ENCODE assay signal across 9 mouse cellular contexts in genomic region chr19:47882151-47882881, GRCm38 (mm10). TPM values are rescaled to one million over a fixed set of nuclear protein-coding genes. Genes with fewer than 3 reads are reported as not detected.
DNase-seq lines count a peak whose midpoint lies in the region; ATAC-seq and TF ChIP-seq lines count a peak whose summit lies in the region.
"Had no signal": no experiment of that assay in that cellular context is flagged by ENCODE, and none has a peak within 500 bp of the region (broad histone marks: within the 10 kb centered on the region; RNA-seq: fewer than 3 reads in every experiment).

No protein-coding gene starts in this region.

- ATAC-seq in forebrain, embryonic 11.5 days (replicated peaks; ENCODE audit: low FRiP score), result peak; percentile 80

- peak; percentile 66 for DNase-seq in c-Kit-negative CD71-positive TER-119-positive erythroid progenitor cells, embryonic 14.5 days (ENCODE audit: low read depth, low spot score)
- peak; percentile 95 for DNase-seq in forebrain, embryonic 11.5 days (ENCODE audit: low spot score)
- DNase-seq in heart, postnatal 36 days, result peak; percentile 85 to 86
- peak; percentile 80 for DNase-seq in layer of hippocampus, adult 11-12 months (ENCODE audit: low spot score)
- peak; percentile 79 for DNase-seq in lung, adult 2 months
- peak; percentile 31 for DNase-seq in ovary, adult 18-20 months (ENCODE audit: low spot score)
- DNase-seq in thymus, adult 18-20 months, result peak; percentile 58 to 70

- H3K4me1 ChIP-seq in E14TG2a.4 (replicated peaks; ENCODE audit: low read depth, low read length), result peaks cover 12% of the 10 kb centered on the region; the same call in 1 of the 2 replicates
- H3K4me1 ChIP-seq in forebrain, embryonic 11.5 days (replicated peaks; ENCODE audit: control insufficient read depth, insufficient read depth, low read length), result no peaks in the 10 kb centered on the region
- H3K4me1 ChIP-seq in lung, adult 2 months (ENCODE audit: control insufficient read depth, insufficient read depth, low read length), result peaks cover 3% of the 10 kb centered on the region

- H3K4me2 ChIP-seq in forebrain, embryonic 11.5 days (ENCODE audit: low read depth, low read length, severe bottlenecking), result no peak overlapping the region
- H3K4me2 ChIP-seq: heart, embryonic 13.5 days had no signal

- WGBS in forebrain, embryonic 11.5 days, result 29% methylated on average over 11 of the region's 11 CpGs
- WGBS in lung, adult 2 months, result 19% methylated on average over 11 of the region's 11 CpGs

- H3K27me3 ChIP-seq in E14TG2a.4 (ENCODE audit: insufficient read depth, low read length), result peaks cover 14% of the 10 kb centered on the region; the same call in 1 of the 2 replicates
- no peaks in the 10 kb centered on the region for H3K27me3 ChIP-seq in forebrain, embryonic 11.5 days (ENCODE audit: control insufficient read depth, insufficient read depth, low read length)
- H3K27me3 ChIP-seq: heart, embryonic 13.5 days had no signal

- peak; percentile 95 for TF ChIP-seq CTCF in E14TG2a.4 (conservative IDR thresholded peaks at IDR 0.05; ENCODE audit: low read length)
- peak; percentile 100 for TF ChIP-seq CTCF in lung, adult 2 months (IDR thresholded peaks at IDR 0.05; ENCODE audit: insufficient read depth, low read length)

- H3K27ac ChIP-seq in forebrain, embryonic 11.5 days (ENCODE audit: low read depth, low read length), result no peak overlapping the region
- H3K27ac ChIP-seq: heart, embryonic 13.5 days had no signal

- no peaks in the 10 kb centered on the region for H3K9me3 ChIP-seq in E14TG2a.4 (ENCODE audit: low read length)
- H3K9me3 ChIP-seq in forebrain, embryonic 11.5 days (ENCODE audit: control insufficient read depth, low read length), result no peaks in the 10 kb centered on the region
- H3K9me3 ChIP-seq: heart, embryonic 13.5 days had no signal

- H3K36me3 ChIP-seq in E14TG2a.4 (ENCODE audit: insufficient read depth, low read length), result no peaks in the 10 kb centered on the region
- no peaks in the 10 kb centered on the region for H3K36me3 ChIP-seq in forebrain, embryonic 11.5 days (ENCODE audit: control insufficient read depth, insufficient read depth, low read length)
- H3K36me3 ChIP-seq: heart, embryonic 13.5 days had no signal

- no peak overlapping the region for H3K4me3 ChIP-seq in E14TG2a.4 (replicated peaks; ENCODE audit: low read length)
- no peak overlapping the region for H3K4me3 ChIP-seq in forebrain, embryonic 11.5 days (ENCODE audit: low read depth, low read length)
- no peak overlapping the region for H3K4me3 ChIP-seq in lung, adult 2 months (replicated peaks; ENCODE audit: extremely low read depth, low read depth, low read length)
- H3K4me3 ChIP-seq: heart, embryonic 13.5 days had no signal

- intact Hi-C loops in heart, postnatal 36 days (cut with DNase I), result loop anchor here (1.0 kb wide), 1 partner anchor 50 kb away; no protein-coding TSS in a partner anchor

- H3K9ac ChIP-seq in forebrain, embryonic 11.5 days (ENCODE audit: low read length), result no peak overlapping the region

- TF ChIP-seq POLR2A in lung, adult 2 months (IDR thresholded peaks at IDR 0.05; ENCODE audit: borderline replicate concordance, extremely low read depth, low read depth, low read length), result no peak

RNA-seq across cellular contexts. Expression of gene Gsto2, which starts 17.0 kb away (rescaled TPM):
- 0.76 and 1.1 TPM in 2 replicates for polyA plus RNA-seq in forebrain, embryonic 11.5 days (2014; fragmentation: Nextera tagmentation; extraction: Ambion mirVana)
- 1 to 10 TPM; 2.1 to 2.3 TPM for total RNA-seq in heart, postnatal 36 days (2021)
- polyA plus RNA-seq in lung, adult 2 months (2012; rRNA removed), result 1.1 and 1.5 TPM in 2 replicates

RNA-seq across cellular contexts. Expression of gene Gsto1, which starts 27.5 kb away (rescaled TPM):
- 75.1 and 83.2 TPM in 2 replicates for polyA plus RNA-seq in forebrain, embryonic 11.5 days (2014; fragmentation: Nextera tagmentation; extraction: Ambion mirVana)
- total RNA-seq in heart, postnatal 36 days (2021), result 100 to 1,000 TPM; 171 to 196 TPM
- polyA plus RNA-seq in lung, adult 2 months (2012; rRNA removed), result 101 and 155 TPM in 2 replicates

RNA-seq across cellular contexts. Expression of gene Cfap43, which starts 36.8 kb away (rescaled TPM):
- polyA plus RNA-seq in forebrain, embryonic 11.5 days (2014; fragmentation: Nextera tagmentation; extraction: Ambion mirVana), result 0.04 and 0.15 TPM in 2 replicates
- total RNA-seq in heart, postnatal 36 days (2021), result not detected
- 7.0 and 7.1 TPM in 2 replicates for polyA plus RNA-seq in lung, adult 2 months (2012; rRNA removed)

RNA-seq across cellular contexts. Expression of gene Itprip, which starts 36.8 kb away (rescaled TPM):
- 18.8 and 20.4 TPM in 2 replicates for polyA plus RNA-seq in forebrain, embryonic 11.5 days (2014; fragmentation: Nextera tagmentation; extraction: Ambion mirVana)
- total RNA-seq in heart, postnatal 36 days (2021), result 10 to 100 TPM in 1 of 2 experiments, 1 to 10 TPM in 1; 9.9 to 15.1 TPM
- 17.8 and 22.0 TPM in 2 replicates for polyA plus RNA-seq in lung, adult 2 months (2012; rRNA removed)

RNA-seq across cellular contexts. Expression of gene Cfap58, which starts 55.2 kb away (rescaled TPM):
- polyA plus RNA-seq in forebrain, embryonic 11.5 days (2014; fragmentation: Nextera tagmentation; extraction: Ambion mirVana), result not detected in 2 replicates
- total RNA-seq in heart, postnatal 36 days (2021), result 1 to 10 TPM; 2.1 to 2.2 TPM
- 0.38 and 0.92 TPM in 2 replicates for polyA plus RNA-seq in lung, adult 2 months (2012; rRNA removed)

Comparison
In these comparisons a context has a peak if more than half of its experiments do, and no peak if none do; other contexts are left out.
1. DNase-seq: peak in every context shown above with its lines; median percentile 95 in forebrain, embryonic 11.5 days; 86 in heart, postnatal 36 days; 80 in layer of hippocampus, adult 11-12 months; 79 in lung, adult 2 months; 66 in c-Kit-negative CD71-positive TER-119-positive erythroid progenitor cells, embryonic 14.5 days; 64 in thymus, adult 18-20 months; 31 in ovary, adult 18-20 months.